Mouse (Mus musculus): ENCODE data around the gene Mill2. TPM values are rescaled to one million over a fixed set of nuclear protein-coding genes. Genes with fewer than 3 reads are reported as not detected.

Gene Mill2
- polyA plus RNA-seq, 1 experiment from 2014 or later: 0.85 TPM

DNA sequence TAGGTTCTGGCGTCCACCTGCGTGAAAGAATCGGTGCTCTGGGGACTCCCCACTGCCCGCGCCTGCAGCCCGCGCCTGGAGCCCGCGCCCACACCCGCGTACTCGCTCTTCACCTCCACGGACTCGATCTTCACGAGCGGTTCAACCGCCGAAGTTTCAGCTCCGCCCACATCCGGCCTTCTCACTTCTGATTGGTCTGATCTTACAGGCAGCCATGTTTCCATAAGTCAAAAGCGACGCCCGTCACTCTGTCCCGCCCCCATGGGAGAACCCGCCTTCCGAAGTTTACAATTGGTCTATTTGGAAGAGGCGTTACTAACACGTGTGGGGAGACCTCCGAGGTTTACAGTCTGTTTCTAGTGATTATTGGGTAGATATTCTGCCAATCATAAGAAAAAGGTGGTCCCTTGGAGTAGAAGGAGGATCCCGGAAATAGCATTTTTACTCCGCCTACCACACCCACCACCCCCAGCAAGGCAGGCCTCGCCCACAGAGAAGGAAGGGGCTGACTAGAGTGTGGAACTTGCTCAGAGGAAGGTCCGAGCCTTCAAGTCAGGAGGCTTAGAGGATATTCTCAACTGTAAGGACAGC is 70.6 kb downstream of the Mill2 start, which contains the start of gene Ccdc61:
TSS of gene Ccdc61 (minus strand) at position 175 of the 591 bp plus-strand sequence.
- peak; percentile 99 for ATAC-seq (replicated peaks)
- peak within 1 kb of the TSS; percentile 63 for H3K4me2 ChIP-seq

More for the DNA sequence above, 70.6 kb downstream of the Mill2 start, which contains the start of gene Ccdc61:
- H3K9ac ChIP-seq: peak within 1 kb of the TSS; percentile 37; the same call in 1 of the 2 replicates
- peak within 1 kb of the TSS; percentile 60 for H3K4me3 ChIP-seq
- H3K4me1 ChIP-seq: peaks cover 17% of the 10 kb centered on the region
- under 1% methylated on average over 33 of the region's 33 CpGs for WGBS
- H3K36me3 ChIP-seq (replicated peaks): no peaks in the 10 kb centered on the region
- peak within 1 kb of the TSS; percentile 32 for H3K27ac ChIP-seq
- H3K9me3 ChIP-seq: no peaks in the 10 kb centered on the region
- no peaks in the 10 kb centered on the region for H3K27me3 ChIP-seq (replicated peaks)

Other genes starting within 250 kb of the Mill2 start
- not detected in 2 replicates for gene Psg23, start 223.5 kb upstream of the Mill2 start, polyA plus RNA-seq (2015; fragmentation: Nextera tagmentation; extraction: Ambion mirVana)
- gene Psg21, start 183.2 kb upstream of the Mill2 start, polyA plus RNA-seq (2015; fragmentation: Nextera tagmentation; extraction: Ambion mirVana): not detected in 2 replicates
- not detected in 2 replicates for gene Psg20, start 153.8 kb upstream of the Mill2 start, polyA plus RNA-seq (2015; fragmentation: Nextera tagmentation; extraction: Ambion mirVana)
- gene Psg22, start 121.9 kb upstream of the Mill2 start, polyA plus RNA-seq (2015; fragmentation: Nextera tagmentation; extraction: Ambion mirVana): not detected in 2 replicates
- not detected in 2 replicates for gene Psg19, start 41.4 kb upstream of the Mill2 start, polyA plus RNA-seq (2015; fragmentation: Nextera tagmentation; extraction: Ambion mirVana)
- gene Psg17, start 18.4 kb upstream of the Mill2 start, polyA plus RNA-seq (2015; fragmentation: Nextera tagmentation; extraction: Ambion mirVana): not detected in 2 replicates
- 27.0 and 27.3 TPM in 2 replicates for gene Pglyrp1, start 31.4 kb downstream of the Mill2 start, polyA plus RNA-seq (2015; fragmentation: Nextera tagmentation; extraction: Ambion mirVana)
- gene Ccdc61, start 70.4 kb downstream of the Mill2 start, polyA plus RNA-seq (2015; fragmentation: Nextera tagmentation; extraction: Ambion mirVana): 24.6 and 25.8 TPM in 2 replicates
- 15.2 and 15.9 TPM in 2 replicates for gene Nova2, start 85.9 kb downstream of the Mill2 start, polyA plus RNA-seq (2015; fragmentation: Nextera tagmentation; extraction: Ambion mirVana)
- gene Nanos2, start 147.4 kb downstream of the Mill2 start, polyA plus RNA-seq (2015; fragmentation: Nextera tagmentation; extraction: Ambion mirVana): 0.80 and 1.0 TPM in 2 replicates
- 5.8 and 6.2 TPM in 2 replicates for gene Mypop, start 151.3 kb downstream of the Mill2 start, polyA plus RNA-seq (2015; fragmentation: Nextera tagmentation; extraction: Ambion mirVana)
- 33.4 and 40.2 TPM in 2 replicates for gene Irf2bp1, start 164.1 kb downstream of the Mill2 start, polyA plus RNA-seq (2015; fragmentation: Nextera tagmentation; extraction: Ambion mirVana)
- gene Foxa3, start 183.6 kb downstream of the Mill2 start, polyA plus RNA-seq (2015; fragmentation: Nextera tagmentation; extraction: Ambion mirVana): not detected in 2 replicates
- 30.6 and 32.7 TPM in 2 replicates for gene Sympk, start 184.4 kb downstream of the Mill2 start, polyA plus RNA-seq (2015; fragmentation: Nextera tagmentation; extraction: Ambion mirVana)
- 0.15 and 0.37 TPM in 2 replicates for gene Rsph6a, start 214.7 kb downstream of the Mill2 start, polyA plus RNA-seq (2015; fragmentation: Nextera tagmentation; extraction: Ambion mirVana)
- 34.2 and 40.9 TPM in 2 replicates for gene Dmwd, start 236.3 kb downstream of the Mill2 start, polyA plus RNA-seq (2015; fragmentation: Nextera tagmentation; extraction: Ambion mirVana)
- 10.8 and 13.9 TPM in 2 replicates for gene Dmpk, start 243.9 kb downstream of the Mill2 start, polyA plus RNA-seq (2015; fragmentation: Nextera tagmentation; extraction: Ambion mirVana)